Mouse (Mus musculus): ENCODE results near the gene Pigl. TPM values are rescaled to one million over a fixed set of nuclear protein-coding genes. Genes with fewer than 3 reads are reported as not detected.
"Not testable (repeated sequence)": the region's sequence is repeated elsewhere in the genome, so short reads cannot be mapped to it uniquely, and the experiment has no call there.

The Pigl gene
- polyA plus RNA-seq, 1 experiment from 2014 or later: 8.5 TPM

GRCm38 (mm10) chr11:62497181-62497580 is 38.9 kb downstream of the Pigl start:
- WGBS: 47% methylated on average over 3 of the region's 3 CpGs
- no peak overlapping the region for H3K4me3 ChIP-seq
- H3K9me3 ChIP-seq: no peaks in the 10 kb centered on the region
- no peak for ATAC-seq (ENCODE audit: extremely low read depth, insufficient number of reproducible peaks, low FRiP score, low TSS enrichment)
- no peaks in the 10 kb centered on the region for H3K27me3 ChIP-seq (replicated peaks)
- H3K36me3 ChIP-seq: no peaks in the 10 kb centered on the region
- H3K4me1 ChIP-seq: peaks cover 24% of the 10 kb centered on the region
- H3K9ac ChIP-seq: no peak overlapping the region
- no peak overlapping the region for H3K27ac ChIP-seq (replicated peaks)
- H3K4me2 ChIP-seq: no peak overlapping the region

DNA sequence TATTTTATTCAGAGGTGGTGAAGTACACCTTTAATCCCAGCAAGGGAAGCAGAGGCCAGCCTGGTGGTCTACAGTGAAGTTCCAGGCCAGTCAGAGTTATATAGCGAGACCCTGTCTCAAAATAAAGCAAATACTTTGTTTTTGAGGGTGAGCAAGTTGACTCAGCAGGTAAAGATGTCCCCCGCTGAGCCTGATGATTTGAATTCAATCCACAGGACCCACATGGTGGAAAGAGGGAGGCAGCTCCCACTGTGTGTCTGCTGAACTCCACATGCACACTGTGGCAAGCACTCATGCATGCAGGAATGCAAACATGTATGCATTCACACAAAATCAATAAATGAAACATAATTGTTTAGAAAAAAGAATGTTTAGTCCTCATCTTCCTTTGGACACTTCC is 40.5 kb downstream of the Pigl start:
- WGBS: 89% methylated on average over 2 of the region's 2 CpGs

DNA sequence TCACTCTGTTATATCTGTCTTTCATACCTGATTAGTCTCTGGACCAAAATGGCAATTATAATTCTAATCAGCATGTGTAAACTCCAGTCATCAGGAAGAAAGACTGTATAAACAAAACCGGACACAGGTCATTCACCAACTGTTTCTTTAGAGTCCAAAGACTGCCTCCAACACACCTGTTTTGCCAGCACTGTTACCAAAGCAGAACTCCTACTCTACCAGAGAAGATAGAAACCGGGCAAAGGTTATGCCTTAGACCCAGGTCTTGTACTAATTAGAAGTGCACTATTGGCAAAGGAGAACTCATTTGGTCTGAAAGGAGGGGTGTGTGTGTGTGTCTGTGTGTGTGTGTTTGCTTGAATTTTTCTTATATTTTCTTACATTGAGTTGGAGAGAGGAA is 42.3 kb downstream of the Pigl start:
- H3K27ac ChIP-seq (replicated peaks): no peak overlapping the region
- no peaks in the 10 kb centered on the region for H3K9me3 ChIP-seq
- peaks cover 11% of the 10 kb centered on the region for H3K4me1 ChIP-seq
- no peaks in the 10 kb centered on the region for H3K27me3 ChIP-seq (replicated peaks)
- no peak overlapping the region for H3K9ac ChIP-seq
- no peak overlapping the region for H3K4me2 ChIP-seq
- no peak overlapping the region for H3K4me3 ChIP-seq
- no peaks in the 10 kb centered on the region for H3K36me3 ChIP-seq
- WGBS: 84% methylated on average over 2 of the region's 2 CpGs
- ATAC-seq (ENCODE audit: extremely low read depth, insufficient number of reproducible peaks, low FRiP score, low TSS enrichment): no peak

More for the DNA sequence above, 40.5 kb downstream of the Pigl start:
- H3K4me3 ChIP-seq: no peak overlapping the region
- peaks cover 24% of the 10 kb centered on the region for H3K4me1 ChIP-seq
- H3K9ac ChIP-seq: no peak overlapping the region
- H3K27ac ChIP-seq (replicated peaks): no peak overlapping the region
- H3K4me2 ChIP-seq: no peak overlapping the region
- H3K9me3 ChIP-seq: no peaks in the 10 kb centered on the region
- no peaks in the 10 kb centered on the region for H3K27me3 ChIP-seq (replicated peaks)
- no peaks in the 10 kb centered on the region for H3K36me3 ChIP-seq
- ATAC-seq (ENCODE audit: extremely low read depth, insufficient number of reproducible peaks, low FRiP score, low TSS enrichment): no peak

GRCm38 (mm10) chr11:62507683-62508082 is 49.4 kb downstream of the Pigl start:
- ATAC-seq (ENCODE audit: extremely low read depth, insufficient number of reproducible peaks, low FRiP score, low TSS enrichment): no peak
- H3K27ac ChIP-seq (replicated peaks): no peak overlapping the region
- H3K4me2 ChIP-seq: no peak overlapping the region
- no peaks in the 10 kb centered on the region for H3K4me1 ChIP-seq
- H3K36me3 ChIP-seq: peaks cover 1% of the 10 kb centered on the region; the same call in 1 of the 2 replicates
- no peak overlapping the region for H3K4me3 ChIP-seq
- no peaks in the 10 kb centered on the region for H3K27me3 ChIP-seq (replicated peaks)
- WGBS: 83% methylated on average over 4 of the region's 4 CpGs
- H3K9ac ChIP-seq: no peak overlapping the region
- H3K9me3 ChIP-seq: no peaks in the 10 kb centered on the region

DNA sequence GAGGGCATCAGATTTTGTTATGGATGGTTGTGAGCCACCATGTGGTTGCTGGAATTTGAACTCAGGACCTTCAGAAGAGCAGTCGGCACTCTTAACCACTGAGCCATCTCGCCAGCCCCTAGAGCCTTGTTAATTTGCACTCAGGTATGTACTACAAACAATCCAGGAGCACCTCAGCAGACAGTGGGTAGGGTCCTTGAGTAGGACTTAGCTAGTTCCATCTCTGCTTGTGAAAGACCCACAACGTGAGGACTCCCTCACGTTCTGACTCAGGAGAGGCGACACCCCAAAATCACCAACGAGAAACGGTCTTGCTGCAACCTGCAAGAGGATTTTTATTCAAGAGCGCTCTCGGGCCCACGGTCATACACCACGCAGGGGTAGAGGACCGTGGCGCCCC is 50.1 kb downstream of the Pigl start:
- 91% methylated on average over 13 of the region's 13 CpGs for WGBS
- not testable (repeated sequence) for ATAC-seq (ENCODE audit: extremely low read depth, insufficient number of reproducible peaks, low FRiP score, low TSS enrichment); H3K36me3 ChIP-seq; H3K4me1 ChIP-seq; H3K9ac ChIP-seq; H3K9me3 ChIP-seq; H3K27ac ChIP-seq (replicated peaks); H3K4me3 ChIP-seq; H3K27me3 ChIP-seq (replicated peaks); H3K4me2 ChIP-seq

DNA sequence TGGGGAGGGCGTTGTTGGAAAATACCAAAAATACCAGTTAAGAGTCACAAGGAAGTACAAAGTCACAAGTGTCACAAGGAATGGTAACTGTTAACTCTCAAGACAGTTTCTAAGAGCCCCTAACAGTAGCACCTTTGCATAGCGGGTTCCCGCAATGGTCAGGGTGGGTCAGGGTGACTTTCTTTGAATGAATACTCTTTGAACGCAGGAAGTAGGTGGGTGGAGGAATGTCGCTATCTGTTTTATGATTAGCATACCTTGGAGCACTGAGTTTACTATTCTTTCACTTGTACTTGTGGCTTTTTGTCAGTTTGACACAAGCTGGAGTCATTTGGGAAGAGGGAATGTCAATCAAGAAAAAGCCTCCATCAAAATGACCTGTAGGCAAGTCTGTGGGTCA is 50.6 kb downstream of the Pigl start:
- not testable (repeated sequence) for H3K4me1 ChIP-seq; H3K4me2 ChIP-seq; H3K9ac ChIP-seq; H3K4me3 ChIP-seq; H3K27me3 ChIP-seq (replicated peaks); H3K27ac ChIP-seq (replicated peaks); H3K9me3 ChIP-seq; H3K36me3 ChIP-seq; ATAC-seq (ENCODE audit: extremely low read depth, insufficient number of reproducible peaks, low FRiP score, low TSS enrichment)
- 89% methylated on average over 5 of the region's 5 CpGs for WGBS

- WGBS: 70% methylated on average over 3 of the region's 3 CpGs
- Histone ChIP-seq H3K9me3 (no peaks in the 10 kb centered on the region), H3K36me3 (peaks cover 7% of the 10 kb centered on the region; the same call in 1 of the 2 replicates), H3K9ac (no peak overlapping the region), H3K4me2 (no peak overlapping the region), H3K4me1 (no peaks in the 10 kb centered on the region), H3K27ac (replicated peaks) (no peak overlapping the region), H3K27me3 (replicated peaks) (no peaks in the 10 kb centered on the region), H3K4me3 (no peak overlapping the region)
- no peak for ATAC-seq (ENCODE audit: extremely low read depth, insufficient number of reproducible peaks, low FRiP score, low TSS enrichment)
Measured at GRCm38 (mm10) chr11:62509571-62509970, 51.3 kb downstream of the Pigl start.

DNA sequence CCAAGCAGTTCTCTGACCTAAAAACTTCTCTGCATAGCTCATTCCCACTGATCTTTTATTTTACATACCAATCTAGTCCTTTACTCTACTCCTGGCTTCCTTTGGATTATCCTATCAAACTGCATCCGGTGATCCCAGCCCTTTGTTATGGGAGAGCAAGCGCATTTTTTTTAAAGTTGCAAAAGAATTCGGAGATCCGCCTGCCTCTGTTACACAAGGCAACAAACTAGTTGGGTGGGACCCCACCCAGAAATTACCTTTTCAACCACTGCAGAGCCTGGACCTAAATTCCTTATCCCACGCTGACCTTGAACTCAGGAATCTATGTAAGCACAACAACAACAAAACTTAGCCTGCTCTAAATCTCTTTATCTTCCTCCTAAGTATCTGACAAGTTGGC is 52.7 kb downstream of the Pigl start:
- H3K4me1 ChIP-seq: no peaks in the 10 kb centered on the region
- no peaks in the 10 kb centered on the region for H3K27me3 ChIP-seq (replicated peaks)
- no peak for ATAC-seq (ENCODE audit: extremely low read depth, insufficient number of reproducible peaks, low FRiP score, low TSS enrichment)
- no peaks in the 10 kb centered on the region for H3K9me3 ChIP-seq
- H3K9ac ChIP-seq: no peak overlapping the region
- no peak overlapping the region for H3K27ac ChIP-seq (replicated peaks)
- H3K36me3 ChIP-seq: peaks cover 7% of the 10 kb centered on the region; the same call in 1 of the 2 replicates
- WGBS: 82% methylated on average over 5 of the region's 5 CpGs
- no peak overlapping the region for H3K4me2 ChIP-seq
- no peak overlapping the region for H3K4me3 ChIP-seq

DNA sequence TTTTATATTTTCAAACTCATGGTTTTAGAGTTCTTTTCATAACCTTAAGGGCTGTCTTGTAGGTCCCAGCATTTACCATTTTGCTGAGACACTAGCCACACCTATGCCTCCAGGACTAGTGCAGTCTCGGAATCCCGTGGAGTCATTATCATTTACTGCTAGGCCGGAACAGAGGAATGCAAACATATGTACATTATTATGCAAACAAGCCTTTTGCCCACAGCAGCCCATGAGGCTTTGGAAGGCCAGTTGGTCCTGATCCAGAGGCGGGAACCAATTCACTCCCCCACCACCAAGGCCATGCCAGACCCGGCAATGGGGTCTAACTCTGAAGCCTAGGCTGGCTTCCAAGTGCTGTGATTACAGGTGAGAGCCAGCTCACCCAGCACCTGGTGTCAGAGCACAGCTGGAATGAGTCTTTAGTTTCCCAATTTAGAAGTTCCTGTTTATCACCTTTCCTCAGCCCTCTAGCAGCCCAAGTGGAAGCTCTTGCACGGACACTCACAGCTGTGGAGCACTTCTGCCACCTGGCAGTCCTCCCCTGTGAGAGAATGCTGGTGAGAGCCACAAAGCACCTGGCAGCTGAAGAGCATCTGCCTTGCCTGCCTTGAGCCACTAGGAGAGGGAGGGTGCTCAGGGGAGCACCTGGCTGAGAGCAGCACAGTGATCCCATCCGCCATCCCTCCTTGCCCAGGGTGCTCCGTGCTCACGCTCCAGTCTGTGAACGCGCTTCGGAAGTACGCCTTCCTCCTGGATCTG is 53.4 kb downstream of the Pigl start:
- Histone ChIP-seq H3K4me2 (no peak overlapping the region), H3K27me3 (replicated peaks) (no peaks in the 10 kb centered on the region), H3K36me3 (peaks cover 7% of the 10 kb centered on the region; the same call in 1 of the 2 replicates), H3K4me3 (no peak overlapping the region), H3K9me3 (no peaks in the 10 kb centered on the region), H3K27ac (replicated peaks) (no peak overlapping the region), H3K4me1 (no peaks in the 10 kb centered on the region), H3K9ac (no peak overlapping the region)
- ATAC-seq (ENCODE audit: extremely low read depth, insufficient number of reproducible peaks, low FRiP score, low TSS enrichment): no peak
- 82% methylated on average over 13 of the region's 13 CpGs for WGBS

- no peaks in the 10 kb centered on the region for H3K27me3 ChIP-seq (replicated peaks)
- H3K9me3 ChIP-seq: no peaks in the 10 kb centered on the region
- no peak overlapping the region for H3K9ac ChIP-seq
- no peaks in the 10 kb centered on the region for H3K4me1 ChIP-seq
- peaks cover 10% of the 10 kb centered on the region; the same call in 1 of the 2 replicates for H3K36me3 ChIP-seq
- no peak overlapping the region for H3K4me2 ChIP-seq
- WGBS: 82% methylated on average over 8 of the region's 8 CpGs
- ATAC-seq (ENCODE audit: extremely low read depth, insufficient number of reproducible peaks, low FRiP score, low TSS enrichment): no peak
- H3K27ac ChIP-seq (replicated peaks): no peak overlapping the region
- H3K4me3 ChIP-seq: no peak overlapping the region
Measured at GRCm38 (mm10) chr11:62512529-62513080, 54.3 kb downstream of the Pigl start.

DNA sequence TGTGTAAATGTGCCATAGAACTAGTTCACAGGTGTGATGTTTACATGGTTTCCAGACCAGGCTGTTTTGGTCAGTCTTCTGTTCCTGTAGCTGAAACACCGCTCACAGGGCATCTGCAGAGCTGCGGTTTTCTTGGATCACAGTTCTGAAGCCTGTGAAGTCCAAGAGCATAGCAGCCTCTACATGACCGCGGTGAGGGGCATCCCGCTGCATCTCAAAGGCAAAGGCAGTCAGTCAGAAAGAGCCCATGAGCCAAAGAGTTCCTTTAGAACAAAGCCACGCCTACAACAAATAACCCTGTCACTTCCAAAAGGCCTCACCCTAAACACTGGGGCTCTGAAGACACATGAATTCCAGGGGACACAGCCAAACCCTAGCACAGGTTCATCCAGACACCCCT is 55.1 kb downstream of the Pigl start:
- no peaks in the 10 kb centered on the region for H3K9me3 ChIP-seq
- H3K4me3 ChIP-seq: no peak overlapping the region
- peaks cover 10% of the 10 kb centered on the region; the same call in 1 of the 2 replicates for H3K36me3 ChIP-seq
- no peak overlapping the region for H3K27ac ChIP-seq (replicated peaks)
- ATAC-seq (ENCODE audit: extremely low read depth, insufficient number of reproducible peaks, low FRiP score, low TSS enrichment): no peak
- no peaks in the 10 kb centered on the region for H3K4me1 ChIP-seq
- H3K4me2 ChIP-seq: no peak overlapping the region
- no peaks in the 10 kb centered on the region for H3K27me3 ChIP-seq (replicated peaks)
- H3K9ac ChIP-seq: no peak overlapping the region
- WGBS: 69% methylated on average over 6 of the region's 6 CpGs

DNA sequence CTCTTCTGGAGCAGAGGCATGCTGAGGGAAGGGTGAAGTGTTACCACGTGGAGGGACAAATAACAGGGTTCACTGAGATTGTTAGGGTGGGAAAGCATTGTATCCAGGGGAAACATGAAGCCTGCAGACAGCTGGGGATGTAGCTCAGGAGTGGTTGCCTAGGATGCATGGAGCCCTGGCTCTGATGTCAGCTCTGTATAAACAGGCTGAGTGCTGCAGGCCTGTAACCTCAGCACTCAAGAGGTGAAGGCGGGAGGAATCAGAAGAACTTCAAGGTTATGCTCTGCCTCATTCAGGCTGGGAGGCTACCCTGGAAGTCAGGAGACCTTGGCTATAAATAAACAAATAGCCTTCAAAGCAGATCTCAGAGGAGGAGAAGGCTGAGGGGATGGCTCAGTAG is 60.7 kb downstream of the Pigl start:
- no peaks in the 10 kb centered on the region for H3K27me3 ChIP-seq (replicated peaks)
- H3K4me2 ChIP-seq: no peak overlapping the region
- 0 out of 2 replicates have a peak, but pooled peaks cover 2% of the 10 kb centered on the region for H3K36me3 ChIP-seq
- H3K9ac ChIP-seq: no peak overlapping the region
- no peaks in the 10 kb centered on the region for H3K9me3 ChIP-seq
- WGBS: 16% methylated on average over 2 of the region's 2 CpGs
- no peak for ATAC-seq (ENCODE audit: extremely low read depth, insufficient number of reproducible peaks, low FRiP score, low TSS enrichment)
- H3K27ac ChIP-seq (replicated peaks): no peak overlapping the region; the same call in 1 of the 2 replicates
- no peak overlapping the region for H3K4me3 ChIP-seq
- peaks cover 6% of the 10 kb centered on the region for H3K4me1 ChIP-seq

Data from heart, embryonic 13.5 days (tissue).